Mouse (Mus musculus): Measurements from ENCODE around the gene Edn2.

Gene Edn2

DNA sequence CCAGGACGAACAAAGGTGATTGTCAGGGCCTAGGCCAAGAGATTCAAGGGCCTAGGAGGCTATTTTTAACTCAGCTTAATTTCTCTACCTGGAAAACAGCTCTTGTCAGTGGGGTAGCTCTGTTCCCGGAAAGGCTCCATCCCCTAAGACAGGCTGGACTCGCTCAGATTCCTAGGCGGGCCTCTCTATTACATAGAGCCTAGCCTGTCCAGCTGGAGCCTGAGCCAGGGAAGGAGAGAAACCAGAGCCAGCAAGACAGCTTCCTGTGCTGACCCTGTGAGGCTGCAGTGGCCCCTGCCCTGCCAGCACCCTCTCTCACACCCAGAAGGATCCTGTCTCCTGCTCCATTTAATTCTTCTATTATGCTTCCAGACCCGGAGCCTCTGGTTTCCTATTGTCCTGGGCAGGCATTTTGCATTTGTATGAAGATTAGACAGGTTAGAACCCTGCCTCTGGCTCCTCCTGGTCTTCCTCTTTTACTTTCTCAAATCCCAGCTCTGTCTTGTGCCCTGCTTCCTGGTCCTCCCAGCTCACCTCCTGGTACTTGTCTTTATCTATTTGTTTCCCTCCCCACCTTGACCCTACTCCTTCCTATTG lies 2.2 kb upstream of the Edn2 start:
- no peak for DNase-seq

DNA sequence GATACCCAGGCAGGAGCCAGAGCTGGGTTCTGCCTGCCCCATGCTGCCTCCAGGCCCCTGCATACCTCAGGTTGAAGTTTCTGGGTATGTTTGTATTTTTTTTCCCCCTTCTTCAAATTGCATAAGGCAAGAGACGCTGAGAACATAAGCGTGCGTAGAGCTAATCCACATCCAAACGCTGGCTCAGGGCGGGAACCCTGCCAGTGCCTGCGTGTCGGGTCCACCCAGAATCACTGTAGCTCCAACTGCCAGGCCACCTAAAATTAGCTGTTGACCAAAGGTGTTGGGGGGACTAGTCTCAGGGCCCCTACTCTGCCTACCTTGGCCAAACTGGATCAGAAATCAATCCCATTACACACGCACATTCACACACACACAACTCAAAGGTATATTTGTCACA lies 1.6 kb downstream of the Edn2 start:
- DNase-seq: no peak

- DNase-seq: peak; percentile 69
Measured at GRCm38 (mm10) chr4:120163242-120163641, 2.2 kb downstream of the Edn2 start.

GRCm38 (mm10) chr4:120164316-120164715 lies 3.3 kb downstream of the Edn2 start:
- no peak for DNase-seq

DNA sequence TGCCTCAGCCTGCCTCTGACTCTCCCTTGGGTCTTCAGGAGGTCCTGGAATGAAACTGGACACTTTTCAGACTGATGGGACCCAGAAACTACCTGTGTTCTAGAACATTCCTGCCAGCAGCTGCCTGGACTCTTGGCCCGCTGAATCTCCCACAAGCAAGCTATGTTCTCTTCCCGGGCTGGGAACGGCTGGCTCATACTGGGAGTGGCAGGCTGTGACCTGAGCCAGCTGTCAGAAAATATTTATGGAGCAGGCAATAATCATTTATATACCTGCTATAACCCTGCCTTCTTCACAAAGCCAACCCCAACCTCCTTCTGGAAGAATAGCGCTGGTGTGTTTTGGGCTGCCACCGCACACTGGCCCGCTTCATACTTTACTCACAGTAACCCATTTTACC lies 6.8 kb downstream of the Edn2 start:
- no peak for DNase-seq

GRCm38 (mm10) chr4:120168346-120168745 lies 7.3 kb downstream of the Edn2 start:
- DNase-seq: no peak

DNA sequence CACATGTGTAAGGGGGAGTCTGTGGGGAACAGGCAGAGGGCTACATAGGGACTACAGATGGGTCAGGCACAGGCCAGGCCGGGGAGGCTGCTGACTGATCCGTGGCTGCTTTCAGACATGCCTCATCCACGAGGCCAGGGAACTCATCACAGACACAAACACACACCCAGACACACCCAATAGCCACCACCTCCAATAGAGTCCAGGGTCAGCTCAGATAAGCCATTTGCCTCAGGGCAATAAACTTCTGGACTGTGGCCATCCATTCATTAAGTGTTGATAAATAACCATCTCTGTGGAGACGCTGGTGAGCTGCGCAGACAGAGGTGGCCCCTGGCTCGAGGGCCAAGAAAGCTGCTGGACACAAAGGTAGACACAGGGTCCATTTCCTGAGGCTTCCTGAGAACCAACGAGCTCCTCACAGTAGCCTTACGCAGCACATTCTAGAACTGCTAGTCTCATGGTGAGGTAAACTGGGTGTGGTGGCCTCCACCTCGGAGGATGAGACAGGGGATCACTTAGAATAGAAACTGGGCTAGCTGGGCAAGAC lies 9.5 kb downstream of the Edn2 start:
- DNase-seq: no peak

GRCm38 (mm10) chr4:120172050-120172684 lies 11.2 kb downstream of the Edn2 start:
- peak; percentile 33 for DNase-seq

DNA sequence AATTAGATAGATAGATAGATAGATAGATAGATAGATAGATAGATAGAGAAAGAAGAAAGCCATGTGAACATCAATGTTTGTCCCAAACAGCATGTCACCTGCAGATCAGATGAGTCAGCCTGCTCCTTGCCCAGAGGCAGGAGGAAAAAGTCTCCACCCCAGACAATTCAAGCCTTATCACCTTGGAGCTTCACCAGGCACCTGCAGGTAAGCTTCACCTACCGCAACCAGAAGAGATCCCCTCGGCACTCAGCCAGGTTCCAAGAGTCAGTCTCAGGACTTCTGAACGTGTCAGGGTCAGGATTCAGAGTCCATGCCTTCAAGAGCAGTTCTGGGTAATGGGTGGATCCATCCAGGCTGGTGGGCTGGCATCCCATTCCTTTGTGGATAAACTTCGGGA lies 18.1 kb downstream of the Edn2 start:
- DNase-seq: no peak

- DNase-seq: no peak
Measured at GRCm38 (mm10) chr4:120180535-120180934, 19.5 kb downstream of the Edn2 start.

- DNase-seq: no peak
Measured at GRCm38 (mm10) chr4:120184374-120184991, 23.5 kb downstream of the Edn2 start.

- DNase-seq: no peak
Measured at GRCm38 (mm10) chr4:120186441-120186840, 25.4 kb downstream of the Edn2 start.

GRCm38 (mm10) chr4:120186934-120187333 lies 25.9 kb downstream of the Edn2 start:
- no peak for DNase-seq

DNA sequence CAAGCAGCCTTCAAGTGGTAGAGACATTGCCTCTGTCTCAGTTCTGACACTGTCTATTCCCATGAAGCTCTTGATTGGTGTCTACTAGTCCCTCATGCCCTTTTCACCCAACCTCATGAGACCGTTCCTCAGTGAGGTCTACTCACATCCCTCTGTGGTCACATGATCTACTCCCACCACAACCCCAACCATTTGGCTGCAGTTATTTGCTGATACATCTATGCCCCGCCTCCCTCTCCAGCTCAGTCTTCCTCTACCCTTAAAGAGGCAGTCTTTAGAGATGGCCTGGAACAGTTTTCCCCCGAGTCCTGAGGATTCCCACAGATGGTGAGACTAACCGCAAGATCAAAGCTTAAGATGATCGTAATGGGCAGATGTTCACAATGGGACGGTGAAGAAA lies 27.2 kb downstream of the Edn2 start:
- DNase-seq: no peak

GRCm38 (mm10) chr4:120188651-120189161 lies 27.7 kb downstream of the Edn2 start:
- peak; percentile 66 for DNase-seq

DNA sequence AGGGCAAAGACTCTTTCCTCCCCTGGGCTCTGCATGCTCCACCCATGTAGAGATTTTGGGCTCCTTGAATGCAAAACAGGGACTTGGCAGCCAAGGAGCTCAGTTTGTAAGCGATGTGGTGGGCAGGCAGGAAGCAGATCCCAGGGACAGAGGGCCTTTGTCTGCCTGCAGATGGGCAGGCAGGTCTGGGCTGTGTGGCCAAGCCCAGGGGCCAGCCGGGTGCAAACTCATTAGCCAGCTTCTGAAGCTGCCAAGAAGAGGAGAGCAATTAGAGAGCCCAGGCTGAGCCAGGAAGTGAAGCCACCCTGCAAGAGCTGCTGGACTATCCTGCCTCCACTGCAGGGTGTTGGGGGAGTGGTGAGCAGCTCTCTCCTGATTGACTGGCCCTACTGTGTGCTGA lies 28.9 kb downstream of the Edn2 start:
- peak; percentile 28 for DNase-seq

GRCm38 (mm10) chr4:120191987-120192386 lies 31.0 kb downstream of the Edn2 start:
- DNase-seq: no peak

- no peak for DNase-seq
Measured at GRCm38 (mm10) chr4:120194026-120194425, 33.0 kb downstream of the Edn2 start.

- DNase-seq: no peak
Measured at GRCm38 (mm10) chr4:120194965-120195364, 34.0 kb downstream of the Edn2 start.

DNA sequence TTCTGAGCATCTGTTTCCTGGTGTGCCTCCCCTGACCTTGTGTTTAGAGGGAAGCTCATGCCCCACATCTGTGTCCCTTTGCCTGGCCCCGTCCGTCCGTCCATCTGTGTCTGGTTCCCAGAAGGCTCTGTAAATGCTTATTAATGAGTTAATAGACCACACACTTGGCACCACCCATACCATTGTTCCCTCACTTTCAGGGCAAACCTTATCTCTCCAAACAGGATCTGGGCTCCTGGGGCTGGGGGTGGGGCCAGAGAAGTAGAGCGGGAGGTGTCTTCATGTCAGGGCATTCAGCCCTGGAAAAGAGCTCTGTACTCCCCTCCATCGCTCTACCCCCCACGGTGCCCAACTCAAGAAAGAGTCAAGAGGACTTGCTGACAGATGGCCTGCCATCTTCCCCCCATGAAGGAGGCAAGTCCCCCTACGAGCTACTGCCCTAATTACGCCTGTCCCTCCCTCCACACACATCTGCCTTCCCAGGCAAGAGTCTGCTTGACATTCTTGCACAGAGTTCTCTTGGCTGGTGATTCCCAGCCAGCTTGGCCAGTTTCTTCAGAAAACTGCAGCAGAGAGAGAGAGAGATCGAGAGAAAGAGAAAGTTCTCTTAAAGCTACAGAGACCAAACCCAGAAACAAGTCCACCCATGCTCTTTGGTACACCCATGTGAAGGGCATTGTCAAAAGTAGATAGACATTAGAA lies 38.3 kb downstream of the Edn2 start:
- no peak for DNase-seq

- no peak for DNase-seq
Measured at GRCm38 (mm10) chr4:120200551-120201266, 39.7 kb downstream of the Edn2 start.

GRCm38 (mm10) chr4:120204357-120204942 lies 43.4 kb downstream of the Edn2 start:
- DNase-seq: no peak

All from right cerebral cortex, postnatal 14 days (tissue).